Mouse (Mus musculus) left cerebral cortex, adult 9 months (tissue): ENCODE results near the gene Blm.

Experiments used
- DNase-seq, 2 experiments: peaks; one replicate each; pipeline ENCODE4 v3.0.0; 2022; ENCODE audit warnings: low spot score in 2 of 2

Gene Blm

DNA sequence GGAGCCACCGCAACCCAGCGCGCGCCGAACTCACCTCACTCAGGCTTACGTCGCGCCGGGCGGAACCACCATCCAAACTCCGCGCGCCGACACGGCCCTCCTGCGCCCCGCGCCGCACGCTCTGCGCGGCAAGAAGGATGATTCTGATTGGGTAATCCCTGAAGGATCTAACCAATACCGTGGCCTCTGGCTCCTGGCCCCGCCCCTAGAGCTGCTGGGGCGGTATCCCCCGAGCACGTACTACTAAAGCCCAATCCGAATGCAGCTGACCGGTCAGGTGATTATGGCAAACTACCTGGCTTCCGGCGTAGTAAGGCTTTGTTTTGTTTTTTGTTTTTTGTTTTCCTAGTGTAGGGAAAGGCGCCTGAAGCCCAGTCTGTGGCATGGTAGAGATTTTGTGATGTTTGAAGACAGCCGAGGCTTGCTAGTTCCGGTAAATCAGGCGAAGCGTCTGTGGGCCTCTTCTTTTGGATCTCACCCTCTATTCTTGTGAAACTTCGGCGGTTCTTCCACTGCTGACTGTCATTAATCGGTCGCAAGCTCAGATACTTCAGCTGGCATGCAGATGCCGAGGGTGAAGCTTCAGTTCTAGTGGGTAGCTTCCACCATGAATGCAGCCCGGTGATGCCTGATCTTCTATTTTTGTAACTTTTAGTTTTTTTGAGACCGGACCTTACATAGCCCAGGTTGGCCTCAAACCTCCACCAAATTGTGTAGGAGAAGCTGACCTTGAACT, at the start of gene Blm:
Gene Blm (minus strand): TSS at position 111 of the 736 bp plus-strand sequence.
- peak; percentile 92 to 98 for DNase-seq

GRCm38 (mm10) chr7:80583981-80584380, 49.1 kb upstream of the Blm start:
- DNase-seq, result peak in 1 of 2 experiments; percentile 71

GRCm38 (mm10) chr7:80582821-80583451, 48.0 kb upstream of the Blm start:
- DNase-seq, result no peak

GRCm38 (mm10) chr7:80580368-80580767, 45.4 kb upstream of the Blm start:
- DNase-seq, result peak in 1 of 2 experiments; percentile 25

GRCm38 (mm10) chr7:80577417-80577980, 42.6 kb upstream of the Blm start:
- no peak for DNase-seq

DNA sequence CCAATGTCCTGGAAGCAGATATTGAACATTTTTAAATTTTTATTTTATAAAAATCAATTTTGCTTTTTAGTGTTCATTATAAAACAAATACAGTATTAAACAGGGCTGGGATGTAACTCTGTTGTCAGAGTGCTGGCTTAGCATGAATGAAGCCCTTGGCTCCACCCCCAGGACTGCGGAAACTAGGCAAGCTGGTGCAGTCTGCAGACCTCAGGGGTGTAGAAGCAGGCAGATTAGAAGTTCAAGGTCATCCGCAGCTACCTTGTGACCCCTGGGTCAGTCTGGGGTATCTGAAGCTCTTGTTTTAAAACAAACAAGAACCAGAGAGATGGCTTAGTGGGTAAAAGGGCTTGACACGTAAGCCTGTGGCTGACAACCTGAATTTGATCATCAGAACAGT, 41.7 kb upstream of the Blm start:
- DNase-seq, result no peak

GRCm38 (mm10) chr7:80575750-80576149, 40.8 kb upstream of the Blm start:
- no peak for DNase-seq

- no peak for DNase-seq
Observed at GRCm38 (mm10) chr7:80573076-80573475, 38.2 kb upstream of the Blm start.

DNA sequence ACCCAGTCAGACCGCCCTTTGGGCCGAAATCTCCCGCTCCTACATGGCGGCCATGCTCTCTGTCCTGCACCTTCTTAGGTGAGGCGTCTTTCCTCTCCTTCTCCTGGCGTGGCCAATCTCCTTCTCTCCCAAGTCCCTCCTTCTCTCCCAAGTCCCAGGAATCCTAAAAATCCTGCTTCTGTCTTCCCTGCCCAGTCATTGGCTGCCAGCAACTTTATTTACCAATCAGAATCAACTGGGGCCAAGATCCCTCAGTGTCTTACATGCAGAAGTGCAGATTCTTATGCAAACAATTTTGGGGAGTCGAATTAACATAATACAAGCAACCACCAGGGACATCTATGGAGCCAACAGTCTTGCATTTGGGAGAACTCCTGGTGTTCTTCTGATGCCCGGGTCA, 33.1 kb upstream of the Blm start:
- no peak for DNase-seq

DNA sequence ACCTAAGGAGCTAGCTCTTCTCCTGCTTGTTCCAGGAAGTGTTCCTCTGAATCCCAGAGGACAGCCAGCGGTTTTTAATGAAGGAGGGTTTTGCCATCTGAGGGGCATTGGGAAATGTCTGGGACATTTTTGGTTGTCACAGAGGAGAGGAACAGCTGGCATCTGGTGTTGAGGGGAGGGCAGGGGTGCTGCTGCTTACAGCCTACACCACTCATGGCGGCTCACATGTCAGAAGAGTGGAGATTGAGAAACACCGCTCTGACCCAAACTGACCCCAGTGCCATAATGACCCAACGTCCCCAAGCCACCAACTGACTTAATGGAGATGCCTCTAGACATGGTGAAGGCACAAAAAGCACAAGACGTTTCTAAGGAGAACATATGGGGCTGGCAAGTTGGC, 27.0 kb upstream of the Blm start:
- DNase-seq, result no peak

DNA sequence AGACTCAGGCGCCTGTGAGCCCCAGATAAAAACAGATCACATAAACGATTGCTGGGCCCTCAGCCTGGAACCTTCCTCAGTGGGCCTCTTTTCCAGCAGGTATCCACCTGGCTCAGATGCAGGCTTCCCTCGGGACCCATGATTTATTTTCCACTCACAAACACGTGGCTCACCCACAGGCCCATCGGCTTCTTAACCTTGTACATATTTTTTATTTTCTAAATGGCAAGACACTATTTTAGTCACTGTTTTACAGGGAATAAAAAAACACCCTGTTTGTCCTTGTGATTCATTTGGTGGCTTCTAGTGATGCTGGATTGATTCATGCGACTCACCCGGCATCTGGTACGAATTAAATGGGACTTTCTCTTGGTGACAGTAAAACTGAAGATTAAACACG, 26.4 kb upstream of the Blm start:
- no peak for DNase-seq

DNA sequence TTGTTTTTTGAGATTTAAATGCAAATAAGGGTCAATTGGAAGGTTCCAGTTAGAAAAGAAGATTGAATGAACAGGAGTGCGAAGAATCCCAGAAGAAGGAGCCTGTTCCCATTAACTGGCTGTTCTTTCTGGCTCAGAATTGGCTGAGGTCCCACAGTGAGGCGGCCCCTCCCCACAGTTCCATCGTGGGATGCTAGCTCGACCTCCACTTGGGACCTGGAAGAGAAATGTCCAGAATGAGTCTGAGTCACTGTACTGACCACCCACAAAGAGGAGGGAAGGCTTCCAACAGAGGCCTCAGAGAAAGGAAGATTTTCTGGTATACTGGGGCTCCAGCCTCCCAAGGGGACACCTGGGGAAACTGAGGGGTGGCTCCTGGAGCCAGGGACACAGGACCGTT, 23.7 kb upstream of the Blm start:
- DNase-seq, result no peak

DNA sequence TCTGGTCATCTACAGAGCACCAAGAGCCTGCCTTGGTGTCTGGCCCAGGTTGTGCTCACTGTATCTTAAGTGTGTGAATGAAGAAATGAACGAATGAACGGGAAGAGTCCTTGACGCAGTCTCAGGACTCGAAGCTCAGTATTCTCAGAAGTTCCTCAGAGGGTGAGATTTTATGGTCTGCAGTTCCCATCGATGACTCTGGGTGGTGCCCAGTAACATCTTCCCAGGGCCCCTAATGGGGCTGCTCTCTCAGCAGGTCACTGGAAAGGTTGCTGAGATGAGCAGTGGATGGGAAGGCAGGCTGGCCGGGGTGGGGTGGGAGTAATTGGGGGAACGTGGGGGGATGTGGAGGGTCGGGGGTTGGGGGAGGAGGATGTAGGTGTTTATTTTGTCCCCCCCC, 23.2 kb upstream of the Blm start:
- no peak for DNase-seq

- no peak for DNase-seq
Observed at GRCm38 (mm10) chr7:80557161-80557560, 22.2 kb upstream of the Blm start.

- DNase-seq, result no peak
Observed at GRCm38 (mm10) chr7:80556166-80556565, 21.2 kb upstream of the Blm start.

GRCm38 (mm10) chr7:80555146-80555545, 20.2 kb upstream of the Blm start:
- DNase-seq, result no peak

GRCm38 (mm10) chr7:80554180-80555021, 19.5 kb upstream of the Blm start:
- DNase-seq, result peak in 1 of 2 experiments; percentile 41

- no peak for DNase-seq
Observed at GRCm38 (mm10) chr7:80548513-80549260, 13.8 kb upstream of the Blm start.

- no peak for DNase-seq
Observed at GRCm38 (mm10) chr7:80542139-80542831, 7.4 kb upstream of the Blm start.

DNA sequence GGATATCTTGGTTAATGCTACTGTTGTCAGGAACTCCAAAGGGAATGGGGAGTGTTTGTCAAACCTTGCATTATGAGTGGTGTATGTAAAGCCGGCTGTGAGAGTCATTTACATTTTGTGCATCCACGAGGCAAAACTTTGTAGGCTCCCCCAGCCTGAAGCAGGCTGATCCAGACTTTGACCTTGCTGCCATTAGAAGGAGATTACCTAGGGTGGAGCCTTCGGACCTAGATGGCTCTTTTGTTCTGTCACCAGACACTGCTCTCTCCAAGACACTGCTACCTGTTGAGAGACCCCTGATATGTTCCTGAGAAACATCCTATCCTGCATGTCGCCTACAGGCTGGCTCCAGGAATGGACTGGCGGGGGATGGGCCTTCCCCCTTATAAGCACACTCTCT, 4.7 kb upstream of the Blm start:
- DNase-seq, result no peak
